Mouse (Mus musculus) heart, adult 8-10 months (tissue): ENCODE results near the gene Ubqlnl. TPM values are rescaled to one million over a fixed set of nuclear protein-coding genes. Genes with fewer than 3 reads are reported as not detected.

Source experiments
- DNase-seq: peaks from one replicate; pipeline ENCODE4 v3.0.0; 2022; ENCODE audit warnings: low spot score
- total RNA-seq, 4 experiments: library from RNA; stranded (reverse); gene quantifications; 2 replicates each; pipeline ENCODE4 v1.2.4; 2022

The Ubqlnl gene
- not detected for total RNA-seq

DNA sequence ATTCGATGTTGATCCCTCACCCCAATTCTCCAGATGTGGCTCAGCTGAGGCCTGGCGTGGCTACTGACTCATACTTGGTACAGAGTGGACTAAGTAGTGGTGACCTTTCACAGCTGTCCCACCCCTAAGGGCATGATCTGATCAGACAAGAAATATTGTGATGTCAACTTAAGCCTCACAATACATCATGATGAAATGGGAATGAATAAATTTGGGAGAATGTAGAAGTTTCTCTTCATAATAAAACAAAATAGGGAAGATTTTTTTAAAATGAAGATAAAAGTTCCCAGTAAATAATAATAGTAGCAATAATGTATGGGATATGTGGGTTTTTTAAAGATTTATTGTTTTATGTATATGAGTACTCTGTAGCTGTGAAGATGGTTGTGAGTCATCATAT, at the start of gene Ubqlnl:
Gene Ubqlnl, minus strand, starts transcription at position 101 of the 400 bp plus-strand sequence.
- DNase-seq, result no peak

DNA sequence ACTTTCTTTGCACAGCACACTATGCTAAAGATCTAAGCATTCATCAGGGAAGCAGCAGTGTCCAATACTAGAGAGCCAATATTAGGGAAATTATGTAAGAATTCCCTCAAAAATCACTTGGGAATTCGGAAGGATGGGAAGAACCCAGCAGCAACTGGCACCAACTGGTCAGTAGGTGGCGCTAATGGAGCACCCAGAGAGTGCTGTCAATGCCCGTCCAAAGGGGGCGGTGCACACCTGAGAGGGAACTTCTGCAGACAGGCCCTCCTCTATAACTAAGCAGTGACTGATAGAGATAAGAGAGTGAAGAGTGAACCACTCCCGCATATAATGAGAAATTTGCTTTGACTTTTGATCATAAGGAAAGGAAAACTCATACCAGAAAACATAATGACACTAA, 49.5 kb upstream of the Ubqlnl start:
- peak; percentile 65 for DNase-seq

DNA sequence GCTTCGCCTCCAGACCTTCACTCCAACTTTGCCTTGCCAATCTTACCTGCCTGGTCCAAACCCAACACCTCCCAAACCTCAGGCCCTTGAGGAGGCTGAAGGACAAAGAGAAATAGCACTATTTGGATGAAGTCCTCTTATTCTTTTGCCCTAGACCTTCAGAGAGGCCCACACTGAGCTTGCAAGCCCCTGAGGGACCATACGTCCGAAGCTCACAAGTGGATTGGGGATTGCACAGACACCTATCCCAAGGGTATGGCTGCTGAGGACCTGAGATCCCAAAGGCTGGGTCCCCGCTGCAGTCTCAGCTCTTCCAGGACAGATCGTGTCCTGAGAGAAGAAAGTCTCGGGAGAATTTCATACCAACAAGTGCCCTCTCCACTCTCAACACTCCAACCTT, 45.5 kb upstream of the Ubqlnl start, which contains the start of gene Olfr649:
Gene Olfr649, minus strand, starts transcription at position 101 of the 400 bp plus-strand sequence.
- DNase-seq, result no peak

DNA sequence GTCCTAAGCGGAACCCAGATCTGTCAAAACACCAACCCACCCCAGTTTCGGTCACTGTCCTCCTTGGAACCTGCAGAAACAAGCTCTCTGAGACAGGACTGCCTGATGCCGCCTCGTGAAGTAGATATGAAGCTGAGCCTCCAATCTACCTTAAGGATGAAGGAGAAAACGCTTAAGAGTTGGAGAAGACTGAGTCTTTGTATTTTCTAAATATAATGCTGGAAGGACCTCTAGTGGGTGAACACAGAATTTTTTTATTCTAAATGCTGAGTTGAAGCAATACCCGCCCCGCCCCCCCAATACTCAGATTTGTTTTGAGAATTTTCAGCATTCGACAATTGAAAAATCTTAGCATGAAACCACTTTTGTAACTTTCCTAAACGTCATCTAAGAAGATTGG, 40.9 kb upstream of the Ubqlnl start:
- DNase-seq, result no peak

DNA sequence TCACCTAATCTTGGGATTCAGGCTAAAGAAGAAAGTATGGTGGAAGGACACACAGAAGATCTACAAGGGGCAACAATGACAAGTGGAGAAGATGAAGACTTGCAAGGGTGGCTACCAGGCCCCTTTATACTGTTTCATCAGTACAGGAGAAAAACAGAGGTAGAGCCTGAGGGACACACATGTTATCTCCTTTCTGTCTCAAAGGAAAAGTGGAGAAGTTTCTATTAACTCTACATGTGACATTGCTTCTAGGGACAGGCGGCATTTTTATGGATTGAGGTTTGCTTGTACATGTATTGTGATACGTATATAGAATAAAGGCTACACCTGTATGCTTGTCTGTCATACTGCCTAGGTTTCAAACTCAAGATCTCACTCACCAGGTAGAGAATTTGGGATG, 32.9 kb upstream of the Ubqlnl start, which contains the start of gene Olfr648:
Gene Olfr648, minus strand, starts transcription at position 101 of the 400 bp plus-strand sequence.
- no peak for DNase-seq

DNA sequence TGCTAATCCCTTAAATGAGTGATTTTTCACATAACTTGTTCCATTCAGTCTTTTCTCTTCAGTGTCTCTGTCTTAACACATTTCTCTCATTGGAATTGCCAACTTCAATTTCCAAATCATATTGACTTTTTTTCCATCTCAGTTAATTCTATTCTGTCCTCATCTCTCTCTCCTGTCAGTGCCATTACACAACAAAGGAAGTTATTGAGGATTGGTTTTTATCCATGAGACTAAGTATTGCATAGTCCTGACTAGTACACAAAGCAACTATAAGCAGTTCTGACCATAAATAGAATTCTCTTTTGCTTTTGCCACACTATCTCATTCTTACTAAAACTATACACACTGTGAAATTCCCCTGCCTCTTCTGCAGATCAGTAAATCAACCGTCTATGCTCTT, 28.7 kb upstream of the Ubqlnl start:
- DNase-seq, result no peak

DNA sequence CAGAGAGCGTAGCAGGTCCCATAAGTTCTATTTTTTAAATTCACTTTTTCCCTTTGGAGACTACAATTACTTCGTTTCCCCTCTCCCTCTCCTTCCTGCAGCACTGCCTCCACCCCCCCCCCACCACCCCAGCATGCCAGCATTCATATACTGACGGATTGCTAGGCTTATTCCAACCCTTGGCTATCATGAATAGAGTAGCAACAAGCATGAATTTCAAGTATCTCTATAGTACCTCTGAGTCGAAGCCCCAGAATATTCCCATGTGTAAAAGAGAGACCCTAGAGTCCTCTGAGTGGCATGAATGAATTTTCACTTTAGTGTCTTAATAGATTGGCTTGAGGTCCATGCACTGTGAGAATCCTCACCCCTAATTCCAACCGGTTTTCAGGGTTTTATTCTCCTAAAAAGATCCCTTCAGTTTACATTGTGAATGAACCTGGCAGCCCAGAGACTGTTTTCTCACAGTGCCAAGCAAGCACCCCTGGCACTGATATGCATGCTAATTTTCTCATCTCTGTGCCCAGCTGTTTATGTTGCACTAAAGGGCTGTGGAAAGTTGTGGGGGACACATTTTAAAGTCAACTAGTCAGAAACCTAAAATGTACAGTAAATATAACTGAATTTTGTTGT, 28.2 kb upstream of the Ubqlnl start:
- DNase-seq, result no peak

DNA sequence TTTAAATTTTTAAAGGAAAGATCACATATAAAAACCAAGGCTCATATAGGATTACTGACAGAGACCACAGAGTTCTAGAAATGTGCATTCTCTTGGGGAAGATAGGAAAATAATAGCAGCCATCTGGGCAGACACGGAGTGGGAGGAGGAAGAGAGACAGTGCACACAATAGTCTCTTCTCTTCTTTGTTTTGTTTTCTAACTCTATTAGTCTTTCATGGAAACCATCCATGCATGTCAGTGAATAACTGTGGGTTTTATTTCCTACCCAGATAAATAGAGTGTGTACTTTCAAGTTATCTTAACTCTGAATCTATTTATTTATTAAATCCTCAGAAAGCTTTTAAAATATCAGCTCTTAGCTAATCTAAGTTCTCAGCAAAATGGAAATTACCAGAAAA, 24.7 kb upstream of the Ubqlnl start:
- DNase-seq, result no peak

DNA sequence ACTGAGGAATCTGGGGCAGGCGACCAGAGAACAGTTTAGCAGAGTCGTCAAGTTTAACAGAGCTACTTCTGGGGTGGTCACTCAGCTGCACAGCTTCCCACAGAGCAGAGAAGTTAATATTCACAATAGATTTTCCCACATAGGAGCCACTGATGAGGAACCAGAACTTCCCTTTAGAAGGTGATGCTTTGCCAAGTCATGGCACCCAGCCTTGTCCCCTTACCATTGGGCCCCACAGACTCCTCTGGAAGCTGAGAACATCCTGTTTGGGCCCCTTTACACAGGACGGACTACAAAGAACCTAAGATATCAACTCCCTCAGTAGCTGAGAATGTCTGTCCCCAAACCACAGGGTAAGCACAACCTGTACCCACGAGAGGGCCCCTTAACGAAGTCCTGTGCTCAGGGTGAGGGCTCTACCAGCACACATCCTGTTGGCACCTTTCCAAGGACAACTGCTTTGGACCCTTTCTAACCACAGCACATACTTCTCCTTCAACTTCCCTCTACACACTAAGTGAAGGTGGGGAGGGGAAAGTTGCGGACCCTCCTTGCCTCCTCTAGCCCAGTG, 19.4 kb upstream of the Ubqlnl start:
- DNase-seq, result no peak

DNA sequence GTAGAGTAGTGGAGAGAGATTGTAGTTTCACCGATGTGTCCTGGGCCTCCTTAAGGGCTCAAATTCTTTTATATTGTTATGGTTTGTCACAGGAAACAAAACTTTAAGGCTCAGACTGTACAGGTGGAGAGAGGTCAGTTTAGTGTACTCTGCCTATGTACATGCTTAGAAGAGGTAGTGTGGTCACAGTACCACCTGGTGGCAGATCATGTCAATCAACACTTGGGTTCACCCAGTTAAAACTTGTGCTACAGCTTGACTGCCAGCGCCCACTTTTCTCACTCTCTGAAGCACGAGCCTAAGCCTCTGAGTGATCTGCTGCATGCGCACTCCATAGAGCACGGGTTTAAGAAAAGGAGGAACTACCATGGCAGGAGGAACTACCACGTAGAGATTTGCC, 16.7 kb upstream of the Ubqlnl start:
- DNase-seq, result no peak

DNA sequence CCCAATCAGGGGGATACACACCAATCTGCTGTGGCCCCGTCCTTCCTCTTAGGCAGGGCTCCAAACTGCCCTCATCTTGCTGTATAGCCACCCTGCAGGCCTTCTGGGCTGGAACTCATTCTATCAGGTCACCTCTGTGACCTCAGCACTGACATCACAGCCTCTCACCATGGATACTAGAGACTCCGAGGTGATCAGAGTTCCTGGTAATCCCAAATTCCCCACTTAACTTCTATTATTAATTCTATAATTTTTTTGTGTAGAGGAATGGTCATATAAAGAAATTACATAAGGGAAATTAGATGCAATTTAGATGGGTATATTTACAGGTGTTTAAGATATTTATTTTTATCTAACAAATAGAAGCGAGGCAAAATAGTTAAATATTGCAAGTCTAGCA, 7.2 kb downstream of the Ubqlnl start, which contains the start of gene Ubqln3:
Gene Ubqln3, minus strand, starts transcription at position 101 of the 400 bp plus-strand sequence.
- no peak for DNase-seq

DNA sequence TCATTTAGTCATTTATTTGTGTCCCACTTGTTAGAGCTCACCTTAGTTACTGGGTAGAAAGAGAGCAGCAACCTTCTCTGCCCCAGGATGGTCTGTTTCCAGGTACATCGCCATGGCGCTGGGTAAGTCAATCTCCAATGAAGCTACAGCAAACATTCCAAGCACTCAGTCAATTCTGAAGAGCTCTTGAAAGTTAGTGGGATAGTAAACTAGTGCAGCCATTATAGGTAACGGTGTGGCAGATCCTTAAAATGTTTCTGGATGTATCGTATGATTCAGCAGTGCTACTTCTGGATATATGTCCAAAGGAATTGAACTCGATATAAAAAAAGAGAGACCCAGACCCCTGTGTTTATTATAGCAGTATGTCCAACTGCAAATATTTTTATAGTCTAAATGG, 13.1 kb downstream of the Ubqlnl start, which contains the start of gene Olfr643:
Gene Olfr643, minus strand, starts transcription at position 101 of the 400 bp plus-strand sequence.
- DNase-seq, result no peak

DNA sequence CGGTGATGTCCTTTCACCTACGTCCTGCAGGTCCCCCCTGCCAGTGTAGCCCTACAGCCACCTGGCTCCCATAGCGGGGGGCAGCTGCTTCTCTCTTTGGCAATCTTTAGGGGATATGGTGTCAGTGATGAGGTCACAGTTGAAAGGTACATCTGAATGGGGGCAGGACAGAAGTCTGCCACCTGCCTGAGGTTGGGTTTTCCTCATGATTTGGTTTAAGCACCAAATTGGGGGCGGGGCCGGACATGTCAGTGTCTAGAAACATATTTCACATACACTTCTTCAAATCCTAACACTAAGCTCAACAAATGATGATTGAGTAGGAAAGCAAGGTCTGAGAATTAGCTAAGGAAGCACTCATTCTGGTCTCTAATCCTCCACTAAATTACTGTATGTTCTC, 20.6 kb downstream of the Ubqlnl start, which contains the start of gene Ubqln5:
Gene Ubqln5, minus strand, starts transcription at position 101 of the 400 bp plus-strand sequence.
- DNase-seq, result no peak

DNA sequence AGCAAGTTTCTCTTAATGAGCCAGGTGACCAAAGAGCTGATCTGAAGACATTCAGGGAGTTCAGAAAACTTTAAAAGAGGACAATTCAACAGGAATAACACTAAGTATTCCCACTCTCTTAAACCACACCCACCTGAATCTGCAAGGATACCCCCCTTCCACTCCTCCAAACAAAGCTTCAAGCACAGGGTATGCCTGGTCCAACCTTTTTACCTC, 45.7 kb downstream of the Ubqlnl start, which contains the start of gene Olfr646:
Gene Olfr646, plus strand, starts transcription at position 117 of the 216 bp plus-strand sequence.
- no peak for DNase-seq

DNA sequence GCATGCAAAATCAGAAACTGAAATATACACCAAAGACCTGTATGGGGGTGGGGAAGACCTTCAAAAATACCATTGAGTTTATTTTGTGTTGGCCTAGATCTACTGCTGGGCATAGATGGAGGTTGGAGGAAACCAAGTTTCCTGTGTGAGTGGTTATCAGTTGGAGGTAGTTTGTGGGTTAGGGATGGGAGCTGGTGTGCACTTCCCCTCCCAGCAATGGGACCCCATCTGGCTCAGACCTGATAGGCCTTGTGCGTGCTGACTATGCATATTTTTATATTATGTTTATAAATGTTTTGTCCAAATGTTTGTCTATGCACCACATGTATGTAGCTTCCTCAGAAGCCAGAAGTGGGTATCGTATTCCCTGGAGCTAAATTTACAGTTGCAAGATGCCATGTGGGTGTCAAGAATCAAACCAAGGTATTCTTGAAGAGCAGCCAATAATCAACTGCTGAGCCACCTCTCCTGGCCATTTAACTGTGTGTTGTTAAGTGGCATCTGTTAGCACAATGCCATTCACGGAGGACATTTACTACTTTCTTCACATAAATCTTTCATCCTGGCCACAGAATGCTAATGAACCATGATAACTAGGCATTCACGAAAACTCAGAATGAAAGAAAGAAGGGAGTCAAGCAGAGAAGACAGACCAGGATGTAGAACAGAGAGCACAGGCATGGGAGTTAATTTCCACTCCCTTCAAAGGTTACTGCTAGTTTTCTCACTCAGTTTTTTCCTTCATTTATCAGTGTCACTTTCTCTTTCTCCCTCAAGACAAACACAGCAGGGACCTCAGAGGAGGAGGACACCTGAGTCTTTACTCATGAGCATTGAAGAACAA, 46.2 kb downstream of the Ubqlnl start:
- DNase-seq, result no peak

Other genes starting within 250 kb of the Ubqlnl start
- gene Olfr65, start 247.1 kb downstream of the Ubqlnl start, total RNA-seq, result not detected
- not detected for gene Olfr631, start 221.7 kb downstream of the Ubqlnl start, total RNA-seq
- not detected for gene Olfr632, start 216.2 kb downstream of the Ubqlnl start, total RNA-seq
- gene Olfr633, start 206.1 kb downstream of the Ubqlnl start, total RNA-seq, result not detected
- gene Olfr635, start 179.4 kb downstream of the Ubqlnl start, total RNA-seq, result under 1 TPM in 1 of 4 experiments, not detected in 3; 0.03 TPM
- gene Olfr638, start 151.8 kb downstream of the Ubqlnl start, total RNA-seq, result not detected
- gene Olfr639, start 133.3 kb downstream of the Ubqlnl start, total RNA-seq, result under 1 TPM in 2 of 4 experiments, not detected in 2; 0.06 TPM
- not detected for gene Olfr640, start 125.0 kb downstream of the Ubqlnl start, total RNA-seq
- gene Olfr641, start 115.1 kb downstream of the Ubqlnl start, total RNA-seq, result not detected
- not detected for gene Olfr642, start 97.9 kb downstream of the Ubqlnl start, total RNA-seq
- gene 4930516K23Rik, start 89.1 kb downstream of the Ubqlnl start, total RNA-seq, result not detected
- not detected for gene Olfr644, start 78.7 kb downstream of the Ubqlnl start, total RNA-seq
- not detected for gene Olfr645, start 65.1 kb downstream of the Ubqlnl start, total RNA-seq
- gene Olfr646, start 45.7 kb downstream of the Ubqlnl start, total RNA-seq, result not detected
- not detected for gene Ubqln5, start 20.7 kb downstream of the Ubqlnl start, total RNA-seq
- not detected for gene Olfr643, start 13.2 kb downstream of the Ubqlnl start, total RNA-seq
- gene Ubqln3, start 7.3 kb downstream of the Ubqlnl start, total RNA-seq, result not detected
- not detected for gene Olfm5, start 14.3 kb upstream of the Ubqlnl start, total RNA-seq
- gene Olfr648, start 32.8 kb upstream of the Ubqlnl start, total RNA-seq, result not detected
- gene Olfr649, start 45.4 kb upstream of the Ubqlnl start, total RNA-seq, result not detected
- under 1 TPM; 0.14 to 0.34 (median 0.18) TPM for gene Trim6, start 68.2 kb upstream of the Ubqlnl start, total RNA-seq
- gene Trim34a, start 93.9 kb upstream of the Ubqlnl start, total RNA-seq, result 1 to 10 TPM; 2.9 to 3.6 (median 3.4) TPM
- 1 to 10 TPM; 1.3 to 2.8 (median 1.6) TPM for gene Trim5, start 137.5 kb upstream of the Ubqlnl start, total RNA-seq
- 1 to 10 TPM; 4.7 to 9.6 (median 6.1) TPM for gene Trim12a, start 164.9 kb upstream of the Ubqlnl start, total RNA-seq
- gene Trim34b, start 178.9 kb upstream of the Ubqlnl start, total RNA-seq, result under 1 TPM in 2 of 4 experiments, not detected in 2; 0.16 to 0.17 TPM
- gene Trim12c, start 202.8 kb upstream of the Ubqlnl start, total RNA-seq, result 1 to 10 TPM; 3.6 to 5.8 (median 5.0) TPM
- gene Trim30b, start 219.3 kb upstream of the Ubqlnl start, total RNA-seq, result under 1 TPM in 1 of 4 experiments, not detected in 3; 0.23 TPM